Mouse (Mus musculus) heart, postnatal 0 days (tissue): ENCODE data around the gene Moap1.

Experiments
- CTCF ChIP-seq: IDR thresholded peaks from 2 replicates; pipeline ENCODE4 v1.5.1; 2016; ENCODE audit warnings: antibody characterized with exemption, control low read depth, low read depth
- EP300 ChIP-seq: IDR thresholded peaks from 2 replicates; pipeline ENCODE4 v1.6.1; 2016; ENCODE audit warnings: antibody characterized with exemption, low read depth

- TF ChIP-seq EP300 (no peak), CTCF (no peak)
Observed at GRCm38 (mm10) chr12:102706833-102707463, 36.5 kb downstream of the Moap1 start.
